Mouse (Mus musculus): Measurements from ENCODE around the gene Tmem178. TPM values are rescaled to one million over a fixed set of nuclear protein-coding genes. Genes with fewer than 3 reads are reported as not detected.
A peak's percentile ranks its signal among the peaks of the same experiment; 100 is the strongest.

The Tmem178 gene
- polyA plus RNA-seq, 1 experiment from 2014 or later = 40.4 TPM

- 89% methylated on average over 7 of the region's 7 CpGs for WGBS
These were observed 28.5 kb downstream of the Tmem178 start for GRCm38 (mm10) chr17:80972891-80973290.

GRCm38 (mm10) chr17:80977245-80977644 is 32.8 kb downstream of the Tmem178 start:
- Histone ChIP-seq H3K4me3 (no peak overlapping the region), H3K4me1 (peaks cover 23% of the 10 kb centered on the region), H3K27ac (no peak overlapping the region), H3K4me2 (no peak overlapping the region), H3K27me3 (no peaks in the 10 kb centered on the region), H3K9ac (no peak overlapping the region), H3K9me3 (replicated peaks) (no peaks in the 10 kb centered on the region), H3K36me3 (ENCODE audit: poor library complexity, severe bottlenecking) (no peaks in the 10 kb centered on the region)
- no peak for ATAC-seq
- WGBS = 86% methylated on average over 5 of the region's 5 CpGs

More at GRCm38 (mm10) chr17:80972891-80973290, 28.5 kb downstream of the Tmem178 start:
- Histone ChIP-seq H3K27ac (no peak overlapping the region), H3K27me3 (no peaks in the 10 kb centered on the region), H3K4me2 (no peak overlapping the region), H3K4me3 (no peak overlapping the region), H3K9me3 (replicated peaks) (no peaks in the 10 kb centered on the region), H3K9ac (no peak overlapping the region), H3K36me3 (ENCODE audit: poor library complexity, severe bottlenecking) (no peaks in the 10 kb centered on the region), H3K4me1 (peaks cover 49% of the 10 kb centered on the region)
- ATAC-seq = no peak

GRCm38 (mm10) chr17:80980096-80980495 is 35.7 kb downstream of the Tmem178 start:
- Histone ChIP-seq H3K4me3 (no peak overlapping the region), H3K27me3 (no peaks in the 10 kb centered on the region), H3K36me3 (ENCODE audit: poor library complexity, severe bottlenecking) (no peaks in the 10 kb centered on the region), H3K27ac (no peak overlapping the region), H3K9ac (no peak overlapping the region), H3K9me3 (replicated peaks) (no peaks in the 10 kb centered on the region), H3K4me2 (no peak overlapping the region), H3K4me1 (peaks cover 30% of the 10 kb centered on the region)
- ATAC-seq = no peak
- WGBS = 76% methylated on average over 10 of the region's 10 CpGs

- WGBS = 23% methylated on average over 12 of the region's 12 CpGs
- Histone ChIP-seq H3K27me3 (no peaks in the 10 kb centered on the region), H3K4me3 (no peak overlapping the region), H3K36me3 (ENCODE audit: poor library complexity, severe bottlenecking) (peaks cover 3% of the 10 kb centered on the region; the same call in 1 of the 2 replicates), H3K27ac (peak overlapping the region; percentile 92), H3K9me3 (replicated peaks) (no peaks in the 10 kb centered on the region), H3K4me1 (peaks cover 24% of the 10 kb centered on the region), H3K9ac (no peak overlapping the region), H3K4me2 (peak overlapping the region; percentile 39)
- peak; percentile 90 for ATAC-seq
These were observed 37.4 kb downstream of the Tmem178 start for GRCm38 (mm10) chr17:80981721-80982411.

- peaks cover 24% of the 10 kb centered on the region for H3K4me1 ChIP-seq
- no peaks in the 10 kb centered on the region for H3K9me3 ChIP-seq (replicated peaks)
- 2% methylated on average over 8 of the region's 8 CpGs for WGBS
- peak overlapping the region; percentile 39 for H3K4me2 ChIP-seq
- no peaks in the 10 kb centered on the region for H3K27me3 ChIP-seq
- no peak overlapping the region for H3K4me3 ChIP-seq
- peak overlapping the region; percentile 92 for H3K27ac ChIP-seq
- peaks cover 7% of the 10 kb centered on the region; the same call in 1 of the 2 replicates for H3K36me3 ChIP-seq (ENCODE audit: poor library complexity, severe bottlenecking)
- peak; percentile 90 for ATAC-seq
- 0 out of 2 replicates have a peak overlapping the region, but pooled peaks have one; percentile 17 for H3K9ac ChIP-seq
These were observed 38.0 kb downstream of the Tmem178 start for GRCm38 (mm10) chr17:80982412-80982787.

GRCm38 (mm10) chr17:80982976-80983375 is 38.5 kb downstream of the Tmem178 start:
- Histone ChIP-seq H3K9ac (peak overlapping the region; percentile 17; the same call in 1 of the 2 replicates), H3K4me3 (no peak overlapping the region), H3K4me2 (no peak overlapping the region), H3K4me1 (peaks cover 24% of the 10 kb centered on the region), H3K27ac (peak overlapping the region; percentile 92), H3K36me3 (ENCODE audit: poor library complexity, severe bottlenecking) (peaks cover 7% of the 10 kb centered on the region; the same call in 1 of the 2 replicates), H3K27me3 (no peaks in the 10 kb centered on the region), H3K9me3 (replicated peaks) (no peaks in the 10 kb centered on the region)
- 82% methylated on average over 10 of the region's 10 CpGs for WGBS
- ATAC-seq = no peak

- Histone ChIP-seq H3K27me3 (no peaks in the 10 kb centered on the region), H3K36me3 (ENCODE audit: poor library complexity, severe bottlenecking) (peaks cover 32% of the 10 kb centered on the region), H3K4me2 (no peak overlapping the region), H3K4me3 (no peak overlapping the region), H3K9me3 (replicated peaks) (no peaks in the 10 kb centered on the region), H3K9ac (no peak overlapping the region), H3K4me1 (peaks cover 7% of the 10 kb centered on the region; the same call in 1 of the 2 replicates), H3K27ac (no peak overlapping the region)
- no peak for ATAC-seq
- WGBS = 63% methylated on average over 8 of the region's 8 CpGs
These were observed 47.2 kb downstream of the Tmem178 start for GRCm38 (mm10) chr17:80991535-80992127.

- ATAC-seq = no peak
- Histone ChIP-seq H3K27me3 (no peaks in the 10 kb centered on the region), H3K36me3 (ENCODE audit: poor library complexity, severe bottlenecking) (peaks cover 28% of the 10 kb centered on the region), H3K27ac (no peak overlapping the region), H3K9me3 (replicated peaks) (no peaks in the 10 kb centered on the region), H3K4me2 (no peak overlapping the region), H3K4me3 (no peak overlapping the region), H3K9ac (no peak overlapping the region), H3K4me1 (no peaks in the 10 kb centered on the region)
- WGBS = 78% methylated on average over 2 of the region's 2 CpGs
These were observed 52.8 kb downstream of the Tmem178 start for GRCm38 (mm10) chr17:80997226-80997625.

GRCm38 (mm10) chr17:80998958-80999357 is 54.5 kb downstream of the Tmem178 start:
- H3K27ac ChIP-seq = no peak overlapping the region
- H3K27me3 ChIP-seq = no peaks in the 10 kb centered on the region
- H3K4me1 ChIP-seq = no peaks in the 10 kb centered on the region
- H3K4me2 ChIP-seq = no peak overlapping the region
- WGBS = 53% methylated on average over 6 of the region's 6 CpGs
- no peaks in the 10 kb centered on the region for H3K9me3 ChIP-seq (replicated peaks)
- no peak overlapping the region for H3K4me3 ChIP-seq
- no peak overlapping the region for H3K9ac ChIP-seq
- no peak for ATAC-seq
- H3K36me3 ChIP-seq (ENCODE audit: poor library complexity, severe bottlenecking) = peaks cover 28% of the 10 kb centered on the region

GRCm38 (mm10) chr17:81001010-81001409 is 56.6 kb downstream of the Tmem178 start:
- Histone ChIP-seq H3K27ac (no peak overlapping the region), H3K27me3 (no peaks in the 10 kb centered on the region), H3K9ac (no peak overlapping the region), H3K4me3 (no peak overlapping the region), H3K4me2 (no peak overlapping the region), H3K36me3 (ENCODE audit: poor library complexity, severe bottlenecking) (peaks cover 20% of the 10 kb centered on the region), H3K4me1 (peaks cover 11% of the 10 kb centered on the region), H3K9me3 (replicated peaks) (no peaks in the 10 kb centered on the region)
- ATAC-seq = no peak
- WGBS = 80% methylated on average over 12 of the region's 12 CpGs

GRCm38 (mm10) chr17:81001647-81002046 is 57.2 kb downstream of the Tmem178 start:
- H3K4me2 ChIP-seq = no peak overlapping the region
- H3K9ac ChIP-seq = no peak overlapping the region
- 75% methylated on average over 4 of the region's 4 CpGs for WGBS

GRCm38 (mm10) chr17:81002130-81002529 is 57.7 kb downstream of the Tmem178 start:
- Histone ChIP-seq H3K36me3 (ENCODE audit: poor library complexity, severe bottlenecking) (peaks cover 10% of the 10 kb centered on the region; the same call in 1 of the 2 replicates), H3K9ac (no peak overlapping the region), H3K4me3 (no peak overlapping the region), H3K27ac (no peak overlapping the region), H3K4me1 (peaks cover 11% of the 10 kb centered on the region), H3K4me2 (no peak overlapping the region), H3K27me3 (no peaks in the 10 kb centered on the region), H3K9me3 (replicated peaks) (no peaks in the 10 kb centered on the region)
- WGBS = 87% methylated on average over 5 of the region's 5 CpGs
- ATAC-seq = no peak

More at GRCm38 (mm10) chr17:81001647-81002046, 57.2 kb downstream of the Tmem178 start:
- no peaks in the 10 kb centered on the region for H3K27me3 ChIP-seq
- peaks cover 14% of the 10 kb centered on the region; the same call in 1 of the 2 replicates for H3K36me3 ChIP-seq (ENCODE audit: poor library complexity, severe bottlenecking)
- peaks cover 11% of the 10 kb centered on the region for H3K4me1 ChIP-seq
- ATAC-seq = no peak
- no peak overlapping the region for H3K27ac ChIP-seq
- no peaks in the 10 kb centered on the region for H3K9me3 ChIP-seq (replicated peaks)
- no peak overlapping the region for H3K4me3 ChIP-seq
